Mouse (Mus musculus) midbrain, embryonic 13.5 days (tissue): Measurements from ENCODE around the gene Mia3. TPM values are rescaled to one million over a fixed set of nuclear protein-coding genes. Genes with fewer than 3 reads are reported as not detected.
"Not testable (repeated sequence)": the region's sequence is repeated elsewhere in the genome, so short reads cannot be mapped to it uniquely, and the experiment has no call there.

ENCODE experiments used
- ATAC-seq: fragments of 200-750 bp; cut with Nextera tagmentation; 2 replicates; pipeline ENCODE4 v1.8.0; 2017; ENCODE audit warnings: mild to moderate bottlenecking, moderate TSS enrichment, moderate library complexity
- H3K27ac ChIP-seq: fragments of 300-500 bp; sonication (generic); 2 replicates; pipeline ENCODE4 v1.5.1; 2015; ENCODE audit warnings: inconsistent platforms, mild to moderate bottlenecking, moderate library complexity
- H3K27me3 ChIP-seq: fragments of 300-500 bp; sonication (generic); 2 replicates; pipeline ENCODE4 v1.6.1; 2015; ENCODE audit warnings: mild to moderate bottlenecking, inconsistent platforms
- H3K36me3 ChIP-seq: fragments of 300-500 bp; sonication (generic); 2 replicates; pipeline ENCODE4 v1.6.1; 2015; ENCODE audit warnings: mild to moderate bottlenecking, inconsistent platforms
- H3K4me1 ChIP-seq: fragments of 300-500 bp; sonication (generic); replicated peaks from 2 replicates; pipeline ENCODE4 v1.6.1; 2015; ENCODE audit warnings: inconsistent platforms
- H3K4me2 ChIP-seq: fragments of 300-500 bp; sonication (generic); replicated peaks from 2 replicates; pipeline ENCODE4 v1.6.1; 2015; ENCODE audit warnings: moderate library complexity, mild to moderate bottlenecking, inconsistent platforms
- H3K4me3 ChIP-seq: fragments of 300-500 bp; sonication (generic); replicated peaks from 2 replicates; pipeline ENCODE4 v1.5.1; 2015; ENCODE audit warnings: mild to moderate bottlenecking, inconsistent platforms
- H3K9ac ChIP-seq: fragments of 300-500 bp; sonication (generic); replicated peaks from 2 replicates; pipeline ENCODE4 v1.6.1; 2015; ENCODE audit warnings: mild to moderate bottlenecking, inconsistent platforms
- H3K9me3 ChIP-seq: fragments of 300-500 bp; sonication (generic); 2 replicates; pipeline ENCODE4 v1.6.1; 2016; ENCODE audit warnings: mild to moderate bottlenecking, inconsistent platforms
- WGBS: fragments of 180-500 bp; shearing (Covaris S2); methylation state at CpG from one replicate; pipeline ENCODE4 v1.1.7; 2015; 5-methylcytosine and 5-hydroxymethylcytosine counted together
- polyA plus RNA-seq: library from polyadenylated mRNA; unstranded; fragments of >200 nt; fragmentation: Nextera tagmentation; extraction: Ambion mirVana; gene quantifications from 2 replicates; pipeline ENCODE4 v1.2.1, GENCODE M21; 2015

Gene Mia3
- 102 and 104 TPM in 2 replicates for polyA plus RNA-seq

DNA sequence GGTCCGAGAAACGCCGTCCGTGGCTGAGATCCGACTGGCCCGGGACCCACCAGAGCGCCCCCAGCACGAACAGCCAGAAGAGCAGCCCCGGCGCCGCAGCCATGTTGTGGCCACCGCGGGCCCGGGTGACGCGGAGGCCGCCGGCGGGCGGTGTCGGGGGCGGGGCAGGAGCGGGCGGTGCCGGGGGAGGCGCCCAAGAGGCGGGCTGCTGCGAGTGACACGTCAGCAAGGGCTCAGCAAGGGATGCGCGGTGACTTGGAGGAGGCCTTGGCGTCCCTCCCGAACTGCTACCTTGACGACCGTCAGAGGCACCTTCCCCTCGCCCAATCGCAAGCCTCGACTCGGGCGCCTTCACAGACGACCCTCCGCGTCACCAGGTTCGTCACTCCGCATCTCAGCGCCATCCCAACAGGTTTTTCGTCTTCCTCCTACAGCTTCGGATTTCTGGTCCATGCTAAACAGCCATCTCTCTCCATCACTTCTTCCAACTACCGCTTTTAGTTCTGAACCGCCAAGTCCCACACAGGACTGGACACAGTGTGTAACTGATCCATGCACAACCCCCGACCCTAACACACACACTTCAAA, at the start of gene Mia3:
Gene Mia3, minus strand, starts transcription at position 127 of the 588 bp plus-strand sequence.
- ATAC-seq, result peak; percentile 98
- Histone ChIP-seq H3K27me3 (no peaks in the 10 kb centered on the region), H3K27ac (peak within 1 kb of the TSS; percentile 81), H3K36me3 (peaks cover 4% of the 10 kb centered on the region), H3K9me3 (0 out of 2 replicates have a peak, but pooled peaks cover 1% of the 10 kb centered on the region), H3K4me3 (peak within 1 kb of the TSS; percentile 74), H3K9ac (peak within 1 kb of the TSS; percentile 87), H3K4me1 (peaks cover 24% of the 10 kb centered on the region), H3K4me2 (peak within 1 kb of the TSS; percentile 79)
- WGBS, result 1% methylated on average over 44 of the region's 51 CpGs

DNA sequence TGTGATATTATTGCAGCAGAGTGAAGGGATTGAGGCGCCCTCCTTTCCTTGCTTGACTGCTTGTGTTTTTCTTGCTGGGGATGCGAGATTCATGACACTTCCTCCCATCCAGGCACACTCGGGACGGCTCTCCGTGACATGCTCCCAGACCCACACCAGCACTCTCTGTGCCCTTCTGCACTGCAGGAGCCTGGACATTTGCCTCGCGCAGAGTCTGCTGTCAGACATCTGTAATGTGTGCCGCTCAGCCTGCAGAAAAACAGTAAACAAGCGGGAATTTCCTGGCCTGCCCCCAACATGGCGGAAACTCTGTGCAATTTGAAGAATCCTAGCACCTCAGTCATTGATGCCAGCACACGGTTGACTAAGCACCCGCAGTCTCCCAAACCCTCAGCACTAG, 48.5 kb upstream of the Mia3 start, which contains the start of gene Hhipl2:
Gene Hhipl2, plus strand, starts transcription at position 343 of the 400 bp plus-strand sequence.
- Histone ChIP-seq H3K9ac (no peak within 1 kb of the TSS), H3K9me3 (no peaks in the 10 kb centered on the region), H3K27ac (no peak within 1 kb of the TSS), H3K4me3 (no peak within 1 kb of the TSS), H3K4me2 (no peak within 1 kb of the TSS), H3K27me3 (no peaks in the 10 kb centered on the region), H3K36me3 (no peaks in the 10 kb centered on the region), H3K4me1 (no peaks in the 10 kb centered on the region)
- ATAC-seq, result no peak
- WGBS, result 86% methylated on average over 12 of the region's 12 CpGs

DNA sequence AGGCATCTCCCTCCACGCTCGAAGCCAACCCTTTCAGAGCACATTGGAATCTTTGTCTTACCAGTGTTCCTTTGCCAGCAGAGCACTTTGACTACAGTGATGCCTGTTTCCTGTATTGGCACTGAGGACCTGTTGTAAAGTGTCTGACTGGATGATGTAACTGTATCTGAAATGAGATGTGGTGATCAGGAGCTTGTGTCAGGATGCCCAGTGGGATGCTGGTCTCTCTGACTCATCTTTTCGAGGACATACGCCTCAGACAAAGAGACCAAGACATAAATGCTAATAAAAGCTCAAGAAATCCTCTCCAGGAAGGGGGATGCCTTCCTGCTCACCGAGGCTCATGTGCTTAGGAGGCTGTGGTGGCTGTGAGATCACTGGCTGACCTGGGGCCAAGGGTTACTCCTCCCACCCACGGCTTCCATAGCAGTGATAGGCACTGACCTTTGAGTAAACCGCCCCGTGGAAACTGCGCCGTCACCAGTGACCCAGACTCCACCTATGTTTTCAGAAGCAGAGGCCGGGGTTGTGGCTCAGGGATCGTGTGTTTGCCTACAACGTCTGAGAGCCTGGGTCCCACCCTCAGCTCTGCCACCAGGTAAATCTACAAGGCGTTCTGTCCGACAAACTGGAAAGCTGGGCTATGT, 44.9 kb upstream of the Mia3 start:
- H3K27ac ChIP-seq, result no peak overlapping the region
- 92% methylated on average over 15 of the region's 15 CpGs for WGBS
- ATAC-seq, result no peak
- H3K4me3 ChIP-seq, result no peak overlapping the region
- peaks cover 30% of the 10 kb centered on the region for H3K36me3 ChIP-seq
- H3K4me2 ChIP-seq, result no peak overlapping the region
- H3K9ac ChIP-seq, result no peak overlapping the region
- H3K9me3 ChIP-seq, result no peaks in the 10 kb centered on the region
- no peaks in the 10 kb centered on the region for H3K27me3 ChIP-seq
- no peaks in the 10 kb centered on the region for H3K4me1 ChIP-seq

DNA sequence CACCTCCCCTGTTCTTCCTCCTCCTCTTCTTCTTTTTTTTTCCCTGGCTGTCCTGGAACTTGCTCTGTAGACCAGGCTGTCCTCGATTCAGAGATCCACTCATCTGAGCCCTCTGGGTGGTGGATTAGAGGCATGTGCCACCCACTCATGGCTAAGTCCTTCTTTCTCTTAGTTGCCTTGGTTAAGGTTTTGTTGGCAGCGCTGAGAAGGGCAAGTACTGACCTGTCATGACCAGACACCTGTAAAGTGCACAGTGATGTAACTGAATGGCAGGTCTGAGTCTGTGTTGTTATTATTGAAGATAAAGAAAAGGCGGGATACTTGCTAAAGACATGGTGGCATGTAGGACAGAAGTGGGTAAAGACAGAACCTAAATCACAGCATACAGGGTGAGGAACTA, 34.0 kb upstream of the Mia3 start:
- H3K9ac ChIP-seq, result no peak overlapping the region
- no peaks in the 10 kb centered on the region for H3K9me3 ChIP-seq
- peaks cover 69% of the 10 kb centered on the region for H3K36me3 ChIP-seq
- H3K27ac ChIP-seq, result no peak overlapping the region
- WGBS, result 97% methylated on average over 3 of the region's 3 CpGs
- H3K27me3 ChIP-seq, result no peaks in the 10 kb centered on the region
- H3K4me2 ChIP-seq, result no peak overlapping the region
- no peak overlapping the region for H3K4me3 ChIP-seq
- ATAC-seq, result no peak
- no peaks in the 10 kb centered on the region for H3K4me1 ChIP-seq

DNA sequence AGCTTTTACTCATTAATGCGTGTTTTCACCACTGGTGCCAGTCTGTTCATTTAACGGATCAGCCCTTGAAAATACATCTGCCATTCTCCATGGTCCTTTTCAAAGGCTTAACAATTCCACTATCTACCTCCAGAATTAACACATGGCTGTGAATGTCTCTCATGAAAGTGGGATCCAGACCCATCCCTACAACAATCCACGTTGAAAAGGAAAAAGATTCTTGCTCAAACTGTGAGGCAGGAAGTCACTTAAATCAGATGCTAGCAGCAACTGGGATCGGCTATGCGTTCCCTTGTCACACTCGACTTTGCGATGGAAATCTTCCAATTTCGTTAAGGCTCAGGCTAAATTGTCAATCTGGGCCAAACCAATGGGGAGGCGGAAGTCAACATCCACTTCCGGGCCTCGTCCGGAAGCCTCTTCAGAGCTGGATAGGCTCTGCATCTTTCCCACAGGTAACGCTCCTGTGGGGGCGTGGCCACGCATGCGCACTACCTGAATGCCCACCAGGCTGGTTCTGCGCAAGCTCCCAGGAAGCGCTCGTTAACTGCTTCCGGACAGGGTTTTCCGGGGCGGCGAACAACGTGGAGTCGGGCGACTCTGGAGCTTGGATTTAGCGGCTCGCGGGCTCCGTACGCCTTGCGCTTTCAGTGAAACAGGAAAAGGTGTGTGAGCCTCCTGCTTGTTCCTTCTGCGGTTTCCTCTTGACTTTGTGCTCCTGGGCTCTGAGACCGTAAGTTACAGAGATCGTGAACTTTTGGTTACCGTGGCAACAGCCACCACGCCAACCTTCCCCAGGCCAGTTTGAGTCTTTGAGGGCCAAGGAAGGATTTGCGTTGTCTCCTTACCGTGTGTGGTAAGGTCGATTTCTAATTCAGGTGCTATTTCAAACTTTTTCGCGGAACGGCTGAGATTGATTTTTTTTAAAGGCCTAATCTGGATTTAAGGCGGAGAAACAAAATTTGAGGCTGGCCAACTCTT, 19.4 kb upstream of the Mia3 start, which contains the start of gene Taf1a:
Gene Taf1a, plus strand, starts transcription at position 556 of the 981 bp plus-strand sequence.
- peak; percentile 100 for ATAC-seq
- Histone ChIP-seq H3K9me3 (no peaks in the 10 kb centered on the region), H3K27me3 (peaks cover 34% of the 10 kb centered on the region), H3K27ac (peak within 1 kb of the TSS; percentile 20; the same call in 1 of the 2 replicates), H3K4me1 (peaks cover 16% of the 10 kb centered on the region), H3K4me3 (peak within 1 kb of the TSS; percentile 83), H3K9ac (peak within 1 kb of the TSS; percentile 64), H3K36me3 (peaks cover 12% of the 10 kb centered on the region; the same call in 1 of the 2 replicates), H3K4me2 (peak within 1 kb of the TSS; percentile 82)
- WGBS, result 6% methylated on average over 44 of the region's 44 CpGs

DNA sequence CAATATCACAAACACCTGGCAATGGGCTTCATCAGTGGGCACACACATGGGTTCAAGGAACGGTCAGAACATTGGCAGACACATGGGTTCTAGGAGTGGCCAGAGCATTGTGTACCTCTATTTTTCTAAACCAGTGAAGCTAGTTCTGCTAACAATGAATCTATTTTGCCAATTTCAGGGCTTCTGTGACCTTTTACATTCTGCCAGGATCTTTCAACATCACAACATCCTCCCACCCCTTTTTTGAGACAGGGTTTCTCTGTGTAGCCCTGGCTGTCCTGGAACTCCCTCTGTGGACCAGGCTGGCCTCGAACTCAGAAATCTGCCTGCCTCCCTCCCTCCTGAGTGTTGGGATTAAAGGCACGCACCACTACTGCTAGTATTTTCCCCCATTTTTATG, 18.1 kb upstream of the Mia3 start:
- not testable (repeated sequence) for ATAC-seq, H3K9ac ChIP-seq, H3K36me3 ChIP-seq, H3K9me3 ChIP-seq, H3K4me2 ChIP-seq, H3K27ac ChIP-seq, H3K4me3 ChIP-seq
- WGBS, result 89% methylated on average over 3 of the region's 3 CpGs
- H3K4me1 ChIP-seq, result peaks cover 16% of the 10 kb centered on the region
- H3K27me3 ChIP-seq, result peaks cover 43% of the 10 kb centered on the region

DNA sequence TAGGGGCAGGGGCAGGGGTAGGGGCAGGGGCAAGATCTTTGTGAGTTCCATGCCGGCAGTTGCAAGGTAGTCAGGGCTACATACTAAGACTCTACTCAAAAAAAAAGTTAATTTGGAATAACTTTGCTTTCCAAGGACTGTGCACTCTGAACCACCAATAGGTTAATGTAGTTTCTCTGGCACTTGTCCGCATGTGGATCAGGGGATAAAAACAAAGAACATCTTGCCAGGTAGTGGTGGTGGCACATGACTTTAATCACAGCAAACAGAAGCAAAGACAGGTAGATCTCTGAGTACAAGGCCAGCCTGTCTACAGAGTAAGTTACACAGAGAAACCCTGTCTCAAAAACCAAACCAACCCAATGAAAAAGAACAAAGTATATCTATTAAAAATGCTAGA, 13.3 kb upstream of the Mia3 start:
- Histone ChIP-seq H3K27me3 (peaks cover 43% of the 10 kb centered on the region), H3K4me2 (no peak overlapping the region), H3K27ac (no peak overlapping the region), H3K4me1 (no peaks in the 10 kb centered on the region), H3K9me3 (no peaks in the 10 kb centered on the region), H3K9ac (no peak overlapping the region), H3K36me3 (no peaks in the 10 kb centered on the region), H3K4me3 (no peak overlapping the region)
- 89% methylated on average over 2 of the region's 2 CpGs for WGBS
- no peak for ATAC-seq

DNA sequence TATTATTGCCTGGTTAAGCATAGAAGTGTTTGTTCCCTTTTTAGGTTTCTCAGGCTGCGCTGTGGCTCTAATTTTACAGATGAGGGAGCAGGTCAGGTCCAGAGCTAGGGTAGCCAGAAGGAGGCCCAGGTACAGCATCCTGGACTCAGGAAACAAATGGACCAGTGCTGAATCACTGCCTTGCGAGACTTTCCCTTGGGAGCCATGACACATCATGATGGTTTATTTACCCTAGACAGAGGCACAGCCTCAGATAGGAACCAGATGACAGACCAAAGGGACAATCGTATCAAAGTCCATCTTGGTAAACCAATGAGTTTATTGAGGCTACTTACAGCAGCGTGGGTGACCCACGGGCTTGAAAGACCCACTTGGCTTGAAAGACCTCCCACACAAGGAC, 12.5 kb upstream of the Mia3 start:
- Histone ChIP-seq H3K36me3 (no peaks in the 10 kb centered on the region), H3K4me1 (no peaks in the 10 kb centered on the region), H3K27ac (no peak overlapping the region), H3K4me3 (no peak overlapping the region), H3K9me3 (no peaks in the 10 kb centered on the region), H3K27me3 (peaks cover 36% of the 10 kb centered on the region), H3K4me2 (no peak overlapping the region), H3K9ac (no peak overlapping the region)
- ATAC-seq, result no peak
- 88% methylated on average over 5 of the region's 5 CpGs for WGBS

DNA sequence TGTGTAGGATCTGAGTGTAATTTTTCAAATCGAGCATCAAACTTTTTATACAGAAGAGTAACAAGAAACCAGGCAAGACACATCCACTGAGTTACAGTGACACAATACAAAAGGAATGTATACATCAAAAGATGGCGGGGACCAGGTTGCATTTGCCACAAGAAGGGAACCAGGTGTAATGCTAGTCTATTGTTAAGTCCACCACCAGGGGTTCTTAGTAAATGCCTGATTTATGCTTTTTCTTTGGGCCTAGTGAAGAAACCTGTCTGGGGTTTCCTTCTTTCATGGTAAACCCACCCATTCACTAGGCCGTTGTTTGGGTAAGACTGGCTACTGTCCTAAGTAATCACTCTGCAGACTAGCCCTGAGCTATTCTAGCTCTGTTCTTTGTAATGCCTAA, 10.0 kb upstream of the Mia3 start:
- not testable (repeated sequence) for H3K4me3 ChIP-seq, H3K27ac ChIP-seq, H3K9ac ChIP-seq, H3K36me3 ChIP-seq, H3K4me2 ChIP-seq, H3K9me3 ChIP-seq, ATAC-seq, H3K4me1 ChIP-seq
- 88% methylated on average over 3 of the region's 3 CpGs for WGBS
- H3K27me3 ChIP-seq, result peaks cover 17% of the 10 kb centered on the region; the same call in 1 of the 2 replicates

DNA sequence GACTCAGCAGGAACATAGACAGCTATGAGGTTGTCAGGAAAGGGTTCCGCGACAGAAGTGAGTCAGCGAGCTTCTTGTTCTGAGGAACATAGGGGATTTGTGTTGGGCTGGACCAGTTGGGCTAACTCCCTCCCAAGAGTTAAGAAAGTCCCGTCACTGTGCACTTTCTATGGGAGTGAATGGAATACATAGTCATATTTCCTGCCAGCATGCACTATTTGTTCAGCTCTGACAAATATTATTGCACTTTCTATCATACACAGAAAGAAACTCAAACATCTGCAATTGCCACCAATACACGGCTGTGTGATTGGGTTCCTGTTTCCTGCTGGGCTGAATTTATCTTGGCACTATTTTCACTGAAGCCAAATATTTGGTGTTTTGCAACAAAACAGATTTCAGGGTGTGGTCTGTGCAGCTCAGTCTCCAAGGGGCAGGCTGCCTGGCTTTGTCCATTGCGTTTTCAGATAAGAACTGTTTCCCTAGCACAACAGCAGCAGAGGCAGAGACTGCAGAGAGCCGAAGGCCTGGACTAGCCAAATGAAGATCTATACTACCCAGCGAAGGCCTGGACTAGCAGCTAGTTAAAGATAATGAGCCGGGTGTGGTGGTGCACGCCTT, 9.1 kb upstream of the Mia3 start:
- Histone ChIP-seq H3K4me1 (no peaks in the 10 kb centered on the region), H3K4me2 (no peak overlapping the region), H3K27me3 (peaks cover 9% of the 10 kb centered on the region; the same call in 1 of the 2 replicates), H3K9ac (no peak overlapping the region), H3K36me3 (no peaks in the 10 kb centered on the region), H3K27ac (no peak overlapping the region), H3K9me3 (peaks cover 5% of the 10 kb centered on the region), H3K4me3 (no peak overlapping the region)
- WGBS, result 87% methylated on average over 10 of the region's 10 CpGs
- no peak for ATAC-seq

DNA sequence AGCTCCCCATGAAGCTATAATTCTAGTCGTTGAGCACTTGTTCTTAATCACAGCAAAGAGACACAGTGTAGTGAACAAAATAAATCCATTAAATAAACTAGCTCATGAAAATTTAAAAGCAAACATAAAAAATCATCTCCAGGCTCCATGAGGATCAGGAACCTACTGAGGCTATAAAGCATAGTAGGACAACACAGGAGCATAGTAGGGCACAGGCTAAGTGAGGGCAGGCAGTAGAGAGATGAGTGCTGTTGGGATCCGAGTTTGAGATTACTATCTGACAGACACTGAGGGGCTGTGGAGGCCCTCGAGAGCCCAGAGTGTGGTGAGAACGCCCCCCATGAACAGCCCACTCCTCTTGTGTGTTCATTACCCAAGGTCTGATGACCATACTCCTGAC, 7.7 kb upstream of the Mia3 start:
- Histone ChIP-seq H3K27ac (no peak overlapping the region), H3K4me3 (no peak overlapping the region), H3K9me3 (peaks cover 5% of the 10 kb centered on the region), H3K9ac (no peak overlapping the region), H3K4me2 (no peak overlapping the region), H3K36me3 (no peaks in the 10 kb centered on the region), H3K4me1 (no peaks in the 10 kb centered on the region), H3K27me3 (0 out of 2 replicates have a peak, but pooled peaks cover 3% of the 10 kb centered on the region)
- WGBS, result 79% methylated on average over 4 of the region's 4 CpGs
- no peak for ATAC-seq
